Comparison of ENCODE assay signal across 10 mouse cellular contexts in genomic region chr1:19206194-19206593, GRCm38 (mm10). TPM values are rescaled to one million over a fixed set of nuclear protein-coding genes. Genes with fewer than 3 reads are reported as not detected.
DNase-seq lines count a peak whose midpoint lies in the region; ATAC-seq and TF ChIP-seq lines count a peak whose summit lies in the region.
"Had no signal": no experiment of that assay in that cellular context is flagged by ENCODE, and none has a peak within 500 bp of the region (broad histone marks: within the 10 kb centered on the region; RNA-seq: fewer than 3 reads in every experiment).

No protein-coding gene starts in this region.

- no peaks in the 10 kb centered on the region for H3K36me3 ChIP-seq in hindbrain, postnatal 0 days (ENCODE audit: insufficient read depth, low read length)
- H3K36me3 ChIP-seq in neural tube, embryonic 13.5 days, result no peaks in the 10 kb centered on the region

- intact Hi-C loops in left cerebral cortex, adult 2 months (cut with DNase I), result loop anchor here (5.0 to 10.0 kb wide), 4 partner anchors 94 to 1246 kb away; no protein-coding TSS in a partner anchor

- peak overlapping the region; percentile 4; the same call in 1 of the 2 replicates for H3K4me3 ChIP-seq in left cerebral cortex, adult 2 months
- peak overlapping the region; percentile 32 for H3K4me3 ChIP-seq in hindbrain, postnatal 0 days (ENCODE audit: low read length)
- peak overlapping the region; percentile 36; the same call in 1 of the 2 replicates for H3K4me3 ChIP-seq in neural tube, embryonic 13.5 days

- no peak overlapping the region for H3K27ac ChIP-seq in left cerebral cortex, adult 2 months
- no peak overlapping the region for H3K27ac ChIP-seq in hindbrain, postnatal 0 days
- no peak overlapping the region for H3K27ac ChIP-seq in neural tube, embryonic 13.5 days (replicated peaks)

- H3K9me3 ChIP-seq in hindbrain, postnatal 0 days (ENCODE audit: low read length), result no peaks in the 10 kb centered on the region
- H3K9me3 ChIP-seq in neural tube, embryonic 13.5 days, result no peaks in the 10 kb centered on the region
- H3K9me3 ChIP-seq: megakaryocyte, embryonic 14.5 days had no signal

- TF ChIP-seq CTCF in left cerebral cortex, adult 2 months (IDR thresholded peaks at IDR 0.05), result peak; percentile 33
- peak; percentile 71 for TF ChIP-seq CTCF in hindbrain, postnatal 0 days (IDR thresholded peaks at IDR 0.05; ENCODE audit: low read depth)

- no peak for DNase-seq in left cerebral cortex, adult 2 months (ENCODE audit: extremely low spot score in 1 of 2, low spot score in 2 of 2)
- no peak for DNase-seq in left cerebral cortex, adult 9 months (ENCODE audit: low spot score in 2 of 2)
- peak; percentile 84 for DNase-seq in embryo, embryonic 10.5 days (ENCODE audit: low spot score)
- DNase-seq in hindbrain, postnatal 0 days (ENCODE audit: low spot score), result peak; percentile 82
- DNase-seq in spleen, adult 12 weeks (ENCODE audit: low spot score), result no peak
- DNase-seq in lung, postnatal 14 days, result no peak
- no peak for DNase-seq in natural killer cell, adult 2 months (ENCODE audit: low spot score in 2 of 2)

- H3K9ac ChIP-seq in hindbrain, postnatal 0 days (replicated peaks; ENCODE audit: low read length), result no peak overlapping the region
- H3K9ac ChIP-seq in neural tube, embryonic 13.5 days, result no peak overlapping the region

- under 1% methylated on average over 7 of the region's 7 CpGs for WGBS in hindbrain, postnatal 0 days
- 1% methylated on average over 7 of the region's 7 CpGs for WGBS in neural tube, embryonic 13.5 days

- peaks cover 42% of the 10 kb centered on the region for H3K27me3 ChIP-seq in hindbrain, postnatal 0 days (ENCODE audit: insufficient read depth, low read length)
- H3K27me3 ChIP-seq in neural tube, embryonic 13.5 days, result peaks cover 28% of the 10 kb centered on the region

- peak overlapping the region; percentile 62 for H3K4me2 ChIP-seq in hindbrain, postnatal 0 days (ENCODE audit: low read depth, low read length)
- H3K4me2 ChIP-seq in neural tube, embryonic 13.5 days, result peak overlapping the region; percentile 62

- no peak for ATAC-seq in hindbrain, postnatal 0 days
- 0 out of 2 replicates have a peak, but pooled peaks have one; percentile 7 for ATAC-seq in neural tube, embryonic 13.5 days (ENCODE audit: low read depth)
- ATAC-seq: activated CD4-positive, CD25-positive, alpha-beta regulatory T cell, adult 4 months had no signal

- H3K4me1 ChIP-seq in hindbrain, postnatal 0 days (ENCODE audit: insufficient read depth, low read length), result no peaks in the 10 kb centered on the region
- peaks cover 4% of the 10 kb centered on the region; the same call in 1 of the 2 replicates for H3K4me1 ChIP-seq in neural tube, embryonic 13.5 days (replicated peaks)

RNA-seq across cellular contexts. Expression of gene Tfap2b, which starts 2.5 kb away (rescaled TPM):
- total RNA-seq in left cerebral cortex, adult 2 months (2021), result 1 to 10 TPM in 1 of 2 experiments, under 1 TPM in 1; 0.79 to 1.1 TPM
- 35.3 and 36.5 TPM in 2 replicates for total RNA-seq in hindbrain, postnatal 0 days (2014; rRNA removed)
- 48.7 and 50.4 TPM in 2 replicates for polyA plus RNA-seq in hindbrain, postnatal 0 days (2015; fragmentation: Nextera tagmentation; extraction: Ambion mirVana)
- polyA plus RNA-seq in neural tube, embryonic 13.5 days (2015; fragmentation: Nextera tagmentation; extraction: Ambion mirVana), result 75.0 and 76.0 TPM in 2 replicates
- polyA plus RNA-seq: activated CD4-positive, CD25-positive, alpha-beta regulatory T cell, adult 4 months had no signal

Comparison
In these comparisons a context has a peak if more than half of its experiments do, and no peak if none do; other contexts are left out.
1. DNase-seq: peak in embryo, embryonic 10.5 days (single experiment) and hindbrain, postnatal 0 days (single experiment); none in left cerebral cortex, adult 2 months (0 of 2), left cerebral cortex, adult 9 months (0 of 2), spleen, adult 12 weeks (single experiment), lung, postnatal 14 days (single experiment) and natural killer cell, adult 2 months (0 of 2).
2. RNA of gene Tfap2b, which starts 2.5 kb away (total RNA-seq): 35.3 to 36.5 TPM in hindbrain, postnatal 0 days; 0.79 to 1.1 TPM in left cerebral cortex, adult 2 months; every median in the first group is over 10 times any median in the second.
3. Peak in every context shown above with its lines, with median percentiles within 50 percentile points of each other: H3K4me3 ChIP-seq.